Mouse (Mus musculus): Measurements from ENCODE around the gene Cd200r2. TPM values are rescaled to one million over a fixed set of nuclear protein-coding genes. Genes with fewer than 3 reads are reported as not detected.
"Not testable (repeated sequence)": the region's sequence is repeated elsewhere in the genome, so short reads cannot be mapped to it uniquely, and the experiment has no call there.

The Cd200r2 gene
- polyA plus RNA-seq (2015; fragmentation: Nextera tagmentation; extraction: Ambion mirVana) = not detected in 2 replicates

DNA sequence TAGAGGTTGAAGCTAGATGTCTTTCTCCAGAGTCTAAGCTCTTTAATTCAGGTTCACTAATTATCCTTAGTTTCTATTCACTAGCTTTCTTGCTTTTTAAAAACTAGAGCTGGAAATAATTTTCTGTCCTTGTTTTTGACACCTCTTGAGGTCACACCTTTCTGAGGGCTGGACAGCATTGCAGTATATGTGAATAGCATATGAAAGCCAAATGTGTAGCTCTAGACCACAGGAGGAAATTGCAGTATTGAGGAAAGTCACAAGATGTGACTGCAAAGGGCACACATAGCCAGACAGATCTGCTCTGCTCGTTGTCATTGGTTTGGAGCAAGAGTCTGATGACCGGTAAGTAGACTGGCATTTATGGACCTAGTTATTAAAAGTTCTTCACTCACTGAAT is at the start of gene Cd200r2:
Cd200r2 (plus strand) TSS at position 301 of the 400 bp plus-strand sequence.
- Histone ChIP-seq H3K36me3 (no peaks in the 10 kb centered on the region), H3K4me2 (no peak within 1 kb of the TSS), H3K4me1 (replicated peaks) (no peaks in the 10 kb centered on the region), H3K9ac (no peak within 1 kb of the TSS), H3K4me3 (replicated peaks) (no peak within 1 kb of the TSS), H3K27ac (no peak within 1 kb of the TSS), H3K9me3 (replicated peaks) (no peaks in the 10 kb centered on the region), H3K27me3 (no peaks in the 10 kb centered on the region)
- WGBS (ENCODE audit: insufficient replicate concordance) = 61% methylated on average over 2 of the region's 2 CpGs
- no peak for DNase-seq
- no peak for ATAC-seq (ENCODE audit: low read depth)

DNA sequence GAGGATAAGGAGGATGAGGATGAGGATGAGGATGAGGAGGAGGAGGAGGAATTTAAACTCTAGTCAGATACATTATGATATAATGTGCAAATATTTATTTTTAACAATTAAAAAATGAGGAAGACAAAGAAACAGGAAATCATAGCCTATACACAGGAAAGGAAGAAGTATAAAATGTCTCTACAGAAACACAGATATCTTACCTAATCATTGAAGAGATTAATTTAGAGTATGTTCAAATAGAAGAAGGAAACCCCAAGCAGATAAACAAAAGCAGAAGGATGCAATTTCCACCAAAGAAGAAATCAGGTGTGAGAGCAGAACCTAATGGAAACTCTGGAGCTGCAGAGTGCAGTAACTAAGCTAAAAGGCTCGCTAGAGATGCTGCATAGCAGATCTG is 48.9 kb upstream of the Cd200r2 start:
- H3K27ac ChIP-seq = no peak overlapping the region
- 0 out of 2 replicates have a peak, but pooled peaks cover 2% of the 10 kb centered on the region for H3K4me1 ChIP-seq (replicated peaks)
- no peak overlapping the region for H3K9ac ChIP-seq
- no peaks in the 10 kb centered on the region for H3K27me3 ChIP-seq
- no peaks in the 10 kb centered on the region for H3K36me3 ChIP-seq
- ATAC-seq (ENCODE audit: low read depth) = no peak
- WGBS (ENCODE audit: insufficient replicate concordance) = 22% methylated on average over 1 of the region's 1 CpGs
- H3K9me3 ChIP-seq (replicated peaks) = no peaks in the 10 kb centered on the region
- H3K4me3 ChIP-seq (replicated peaks) = no peak overlapping the region
- H3K4me2 ChIP-seq = no peak overlapping the region
- DNase-seq = no peak

DNA sequence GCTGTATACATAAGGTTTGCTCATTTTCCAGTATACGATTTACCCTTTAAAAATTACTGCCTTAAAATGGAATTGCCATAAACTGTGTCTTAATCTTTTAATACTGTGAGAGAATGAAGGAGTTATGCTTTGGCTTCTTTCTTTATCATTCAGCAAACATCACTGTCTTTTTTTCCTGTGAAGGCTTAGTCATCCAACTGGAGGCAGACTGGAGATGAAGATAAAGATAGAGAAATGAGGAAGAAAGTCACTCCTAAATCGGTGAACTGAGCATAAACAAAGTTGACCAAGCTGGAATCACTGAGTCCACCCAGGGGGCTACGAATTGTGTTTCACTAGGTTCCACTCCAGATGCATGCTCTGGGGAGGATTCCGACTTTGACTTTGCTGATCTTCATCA is 46.4 kb upstream of the Cd200r2 start:
- no peak overlapping the region for H3K4me2 ChIP-seq
- ATAC-seq (ENCODE audit: low read depth) (no peak), DNase-seq (no peak)
- H3K27me3 ChIP-seq = no peaks in the 10 kb centered on the region
- H3K9me3 ChIP-seq (replicated peaks) = no peaks in the 10 kb centered on the region
- H3K9ac ChIP-seq = no peak overlapping the region
- no peaks in the 10 kb centered on the region for H3K36me3 ChIP-seq
- WGBS (ENCODE audit: insufficient replicate concordance) = 33% methylated on average over 4 of the region's 4 CpGs
- H3K27ac ChIP-seq = no peak overlapping the region
- H3K4me1 ChIP-seq (replicated peaks) = 0 out of 2 replicates have a peak, but pooled peaks cover 2% of the 10 kb centered on the region
- no peak overlapping the region for H3K4me3 ChIP-seq (replicated peaks)

DNA sequence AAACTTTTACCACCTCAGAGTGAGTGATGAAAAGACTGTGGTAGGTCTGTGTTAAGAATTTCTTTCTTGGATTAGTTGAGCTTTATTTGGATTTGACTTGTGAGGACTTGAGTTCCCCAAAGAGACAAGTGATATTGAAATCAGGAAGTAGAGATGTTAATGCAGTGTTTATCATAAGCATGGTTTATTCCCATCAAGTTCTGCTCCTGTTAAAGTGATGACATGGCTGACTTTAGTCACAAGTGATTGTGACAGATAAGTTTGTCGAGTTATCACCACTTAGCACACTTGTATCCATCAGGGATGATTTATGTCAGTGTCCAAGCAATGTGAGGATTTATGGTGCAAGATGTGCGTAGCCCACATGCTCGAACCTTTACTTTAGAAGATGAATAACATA is 34.6 kb upstream of the Cd200r2 start:
- no peak overlapping the region for H3K4me2 ChIP-seq
- H3K36me3 ChIP-seq = no peaks in the 10 kb centered on the region
- WGBS (ENCODE audit: insufficient replicate concordance) = 52% methylated on average over 3 of the region's 3 CpGs
- no peaks in the 10 kb centered on the region for H3K4me1 ChIP-seq (replicated peaks)
- H3K9me3 ChIP-seq (replicated peaks) = no peaks in the 10 kb centered on the region
- H3K9ac ChIP-seq = no peak overlapping the region
- no peak overlapping the region for H3K4me3 ChIP-seq (replicated peaks)
- no peak overlapping the region for H3K27ac ChIP-seq
- ATAC-seq (ENCODE audit: low read depth) (no peak), DNase-seq (no peak)
- no peaks in the 10 kb centered on the region for H3K27me3 ChIP-seq

DNA sequence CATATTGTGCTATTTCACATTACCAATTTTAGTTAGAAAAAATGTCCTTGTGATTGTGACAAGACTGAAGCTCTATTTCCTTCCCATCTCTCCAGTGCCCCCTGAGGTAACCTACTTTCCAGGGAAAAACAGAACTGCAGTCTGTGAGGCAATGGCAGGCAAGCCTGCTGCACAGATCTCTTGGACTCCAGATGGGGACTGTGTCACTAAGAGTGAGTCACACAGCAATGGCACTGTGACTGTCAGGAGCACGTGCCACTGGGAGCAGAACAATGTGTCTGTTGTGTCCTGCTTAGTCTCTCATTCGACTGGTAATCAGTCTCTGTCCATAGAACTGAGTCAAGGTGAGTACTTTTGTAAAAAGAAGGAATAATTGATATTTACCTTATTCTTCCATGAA is 33.7 kb upstream of the Cd200r2 start:
- ATAC-seq (ENCODE audit: low read depth); H3K9me3 ChIP-seq (replicated peaks); H3K9ac ChIP-seq; H3K36me3 ChIP-seq; H3K4me1 ChIP-seq (replicated peaks); H3K4me3 ChIP-seq (replicated peaks); H3K27ac ChIP-seq; H3K27me3 ChIP-seq; H3K4me2 ChIP-seq; DNase-seq: not testable (repeated sequence)
- 38% methylated on average over 2 of the region's 2 CpGs for WGBS (ENCODE audit: insufficient replicate concordance)

DNA sequence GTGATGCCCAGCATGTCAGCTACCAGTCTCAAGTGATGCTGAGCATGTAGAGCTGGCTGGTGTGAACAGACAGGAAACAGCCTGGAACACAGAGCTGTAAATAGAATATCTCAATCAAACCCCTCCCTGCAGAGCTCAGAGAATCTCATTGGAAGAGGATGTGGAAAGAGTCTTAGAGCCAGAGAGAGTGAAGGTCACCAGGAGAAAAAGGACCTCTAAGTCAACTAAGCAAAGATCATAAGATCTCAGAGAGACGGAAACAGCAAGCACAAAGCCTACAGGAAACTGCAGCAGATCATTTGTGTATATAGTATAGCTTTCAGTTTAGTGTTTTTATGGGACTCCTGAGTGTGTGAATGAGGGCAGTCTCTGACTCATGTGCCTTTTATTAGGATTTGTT is 8.3 kb downstream of the Cd200r2 start:
- Histone ChIP-seq H3K9ac (no peak overlapping the region), H3K4me1 (replicated peaks) (no peaks in the 10 kb centered on the region), H3K9me3 (replicated peaks) (no peaks in the 10 kb centered on the region), H3K27ac (no peak overlapping the region), H3K4me2 (no peak overlapping the region), H3K4me3 (replicated peaks) (no peak overlapping the region), H3K36me3 (no peaks in the 10 kb centered on the region), H3K27me3 (no peaks in the 10 kb centered on the region)
- DNase-seq (no peak), ATAC-seq (ENCODE audit: low read depth) (no peak)
- WGBS (ENCODE audit: insufficient replicate concordance) = 43% methylated on average over 1 of the region's 1 CpGs

DNA sequence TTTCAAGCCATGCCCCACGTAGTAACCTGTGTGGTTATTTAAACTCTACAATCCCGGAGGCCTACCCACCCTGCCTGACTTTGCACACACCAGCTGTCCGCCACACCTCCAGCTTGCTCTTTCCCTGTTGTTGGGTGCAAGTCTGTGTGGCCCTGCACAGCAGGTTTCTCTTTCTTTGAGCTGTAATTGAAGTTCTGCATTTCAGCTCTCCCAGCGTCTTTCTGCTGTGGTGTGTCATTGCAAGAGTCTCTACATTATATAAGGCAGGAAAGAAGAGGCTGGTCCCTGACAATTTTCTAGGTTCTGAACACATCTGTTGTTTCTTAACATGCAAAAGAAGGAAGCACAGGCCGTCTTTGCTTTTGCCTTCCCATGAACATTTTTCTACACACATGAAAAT is 9.7 kb downstream of the Cd200r2 start:
- no peak for ATAC-seq (ENCODE audit: low read depth)
- H3K9ac ChIP-seq = no peak overlapping the region
- H3K27me3 ChIP-seq = no peaks in the 10 kb centered on the region
- H3K27ac ChIP-seq = no peak overlapping the region
- no peaks in the 10 kb centered on the region for H3K36me3 ChIP-seq
- H3K9me3 ChIP-seq (replicated peaks) = no peaks in the 10 kb centered on the region
- no peaks in the 10 kb centered on the region for H3K4me1 ChIP-seq (replicated peaks)
- DNase-seq = no peak
- no peak overlapping the region for H3K4me2 ChIP-seq
- 40% methylated on average over 5 of the region's 5 CpGs for WGBS (ENCODE audit: insufficient replicate concordance)
- H3K4me3 ChIP-seq (replicated peaks) = no peak overlapping the region

DNA sequence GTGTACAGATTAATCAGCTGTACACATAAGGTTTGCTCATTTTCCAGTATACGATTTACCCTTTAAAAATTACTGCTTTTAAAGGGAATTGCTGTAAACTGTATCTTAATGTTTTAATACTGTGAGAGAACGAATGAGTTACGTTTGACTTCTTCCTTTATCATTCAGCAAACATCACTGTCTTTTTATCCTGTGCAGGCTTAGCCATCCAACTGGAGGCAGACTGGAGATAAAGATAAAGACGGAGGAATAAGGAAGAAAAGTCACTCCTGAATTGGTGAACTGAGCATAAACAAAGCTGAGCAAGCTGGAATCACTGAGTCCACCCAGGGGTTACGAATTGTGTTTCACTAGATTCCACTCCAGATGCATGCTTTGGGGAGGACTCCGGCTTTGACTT is 10.7 kb downstream of the Cd200r2 start:
- DNase-seq (no peak), ATAC-seq (ENCODE audit: low read depth) (no peak)
- H3K4me3 ChIP-seq (replicated peaks) = no peak overlapping the region
- H3K4me1 ChIP-seq (replicated peaks) = no peaks in the 10 kb centered on the region
- H3K27ac ChIP-seq = no peak overlapping the region
- no peaks in the 10 kb centered on the region for H3K9me3 ChIP-seq (replicated peaks)
- H3K9ac ChIP-seq = no peak overlapping the region
- H3K36me3 ChIP-seq = no peaks in the 10 kb centered on the region
- 36% methylated on average over 6 of the region's 6 CpGs for WGBS (ENCODE audit: insufficient replicate concordance)
- H3K4me2 ChIP-seq = no peak overlapping the region
- H3K27me3 ChIP-seq = no peaks in the 10 kb centered on the region

DNA sequence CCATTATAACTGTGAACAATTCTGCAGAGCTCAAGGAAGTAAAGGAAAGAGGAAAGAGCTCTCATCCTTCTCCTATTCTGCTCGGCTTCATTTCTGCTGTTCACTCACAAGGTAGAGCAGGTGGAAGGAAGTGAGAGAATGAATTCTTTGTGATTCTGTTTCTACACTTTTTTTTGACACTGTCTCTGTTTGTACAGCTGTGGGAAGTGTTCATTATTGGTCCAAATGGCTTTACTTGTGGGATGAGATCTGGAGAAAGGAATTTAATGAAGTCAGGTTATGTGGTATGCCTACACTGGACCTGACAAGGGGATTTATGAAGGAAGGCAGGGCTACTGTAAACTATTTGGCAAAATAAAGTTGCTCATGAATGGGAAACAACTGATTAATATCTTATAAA is 23.9 kb downstream of the Cd200r2 start:
- WGBS (ENCODE audit: insufficient replicate concordance) = 39% methylated on average over 1 of the region's 1 CpGs
- Histone ChIP-seq H3K36me3 (no peaks in the 10 kb centered on the region), H3K27ac (no peak overlapping the region), H3K27me3 (no peaks in the 10 kb centered on the region), H3K4me3 (replicated peaks) (no peak overlapping the region), H3K9me3 (replicated peaks) (no peaks in the 10 kb centered on the region), H3K4me1 (replicated peaks) (no peaks in the 10 kb centered on the region), H3K4me2 (no peak overlapping the region), H3K9ac (no peak overlapping the region)
- ATAC-seq (ENCODE audit: low read depth) = no peak
- no peak for DNase-seq

DNA sequence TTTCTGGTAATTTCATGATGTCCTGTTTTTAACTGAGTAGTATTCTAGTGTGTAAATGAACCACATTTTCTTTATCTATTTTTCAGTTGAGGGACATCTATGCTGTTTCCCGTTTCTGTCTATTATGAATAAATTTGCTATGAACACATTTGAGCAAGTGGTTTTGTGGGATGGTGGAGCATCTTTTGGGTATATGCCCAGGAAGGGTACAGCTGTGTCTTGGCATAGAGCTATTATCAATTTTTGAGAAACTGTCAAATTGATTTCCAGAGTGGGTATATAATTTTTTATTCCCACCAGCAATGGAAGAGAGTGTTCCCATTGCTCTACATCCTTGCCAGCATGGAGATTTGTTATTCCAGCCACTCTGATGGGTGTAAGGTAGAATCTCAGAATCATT is 65.1 kb downstream of the Cd200r2 start:
- DNase-seq (no peak), ATAC-seq (ENCODE audit: low read depth) (no peak)
- Histone ChIP-seq H3K9ac (no peak overlapping the region), H3K27me3 (no peaks in the 10 kb centered on the region), H3K27ac (no peak overlapping the region), H3K36me3 (no peaks in the 10 kb centered on the region), H3K4me3 (replicated peaks) (no peak overlapping the region), H3K4me1 (replicated peaks) (no peaks in the 10 kb centered on the region), H3K4me2 (no peak overlapping the region), H3K9me3 (replicated peaks) (no peaks in the 10 kb centered on the region)
- 63% methylated on average over 1 of the region's 1 CpGs for WGBS (ENCODE audit: insufficient replicate concordance)

DNA sequence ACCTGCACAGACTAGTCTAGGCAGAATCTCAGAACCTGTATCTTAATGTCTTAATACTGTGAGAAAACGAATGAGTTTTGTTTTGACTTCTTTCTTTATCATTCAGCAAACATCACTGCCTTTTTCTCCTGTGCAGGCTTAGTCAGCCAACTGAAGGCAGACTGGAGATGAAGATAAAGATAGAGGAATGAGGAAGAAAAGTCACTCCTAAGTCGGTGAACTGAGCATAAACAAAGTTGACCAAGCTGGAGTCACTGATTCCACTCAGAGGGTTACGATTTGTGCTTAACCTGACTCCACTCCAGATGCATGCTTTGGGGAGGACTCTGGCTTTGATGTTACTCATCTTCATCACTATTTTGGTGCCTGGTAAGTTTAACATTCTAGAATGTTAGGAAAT is 76.6 kb downstream of the Cd200r2 start, which contains the start of gene Cd200r3:
Cd200r3 (plus strand) TSS at position 211 of the 400 bp plus-strand sequence.
- Histone ChIP-seq H3K9me3 (replicated peaks) (no peaks in the 10 kb centered on the region), H3K4me1 (replicated peaks) (no peaks in the 10 kb centered on the region), H3K36me3 (no peaks in the 10 kb centered on the region), H3K27me3 (no peaks in the 10 kb centered on the region), H3K9ac (no peak within 1 kb of the TSS), H3K27ac (no peak within 1 kb of the TSS), H3K4me2 (no peak within 1 kb of the TSS), H3K4me3 (replicated peaks) (no peak within 1 kb of the TSS)
- whole genome bisulfite sequencing (ENCODE audit: insufficient replicate concordance) = 11% methylated on average over 3 of the region's 3 CpGs
- ATAC-seq (ENCODE audit: low read depth) = no peak
- DNase-seq = no peak

DNA sequence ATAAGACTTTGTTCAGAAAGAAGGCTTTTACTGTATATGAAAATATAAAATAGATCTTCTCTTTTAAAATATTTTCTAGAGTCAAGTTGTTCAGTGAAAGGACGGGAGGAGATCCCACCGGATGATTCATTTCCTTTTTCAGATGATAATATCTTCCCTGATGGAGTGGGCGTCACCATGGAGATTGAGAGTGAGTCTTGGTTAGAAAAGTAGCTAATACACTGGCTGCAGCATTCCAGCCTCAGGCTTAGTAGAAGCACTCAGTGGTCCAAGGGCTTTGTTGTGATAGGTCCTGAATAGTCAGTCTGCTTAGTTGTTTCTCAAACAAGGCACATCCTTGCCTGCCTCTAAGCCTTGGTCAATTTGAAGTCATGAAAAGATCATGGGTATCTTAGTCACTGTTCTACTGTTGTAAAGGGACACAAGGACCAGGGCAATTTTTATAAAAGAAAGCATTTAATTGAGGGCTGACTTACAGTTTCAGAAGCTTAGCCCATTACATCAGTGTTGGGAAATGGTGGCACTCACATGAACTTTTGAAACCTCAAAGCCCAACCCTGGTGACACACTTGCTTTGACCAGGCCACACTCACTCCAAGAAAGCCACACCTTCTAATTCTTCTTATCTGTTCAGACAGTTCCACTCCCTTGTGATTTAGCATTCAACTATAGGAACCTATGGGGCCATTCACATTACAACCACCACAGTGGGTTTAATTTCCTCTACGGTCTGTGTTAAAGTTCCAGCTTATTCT is 84.6 kb downstream of the Cd200r2 start:
- WGBS (ENCODE audit: insufficient replicate concordance) = 31% methylated on average over 4 of the region's 4 CpGs
- Histone ChIP-seq H3K4me3 (replicated peaks) (no peak overlapping the region), H3K4me1 (replicated peaks) (peaks cover 8% of the 10 kb centered on the region; the same call in 1 of the 2 replicates), H3K9ac (no peak overlapping the region), H3K36me3 (no peaks in the 10 kb centered on the region), H3K27ac (no peak overlapping the region), H3K4me2 (no peak overlapping the region), H3K9me3 (replicated peaks) (no peaks in the 10 kb centered on the region), H3K27me3 (no peaks in the 10 kb centered on the region)
- ATAC-seq (ENCODE audit: low read depth) (0 out of 2 replicates have a peak, but pooled peaks have one; percentile 36), DNase-seq (no peak)
